Mouse (Mus musculus) left cerebral cortex, postnatal 10 days (tissue): ENCODE results near the gene Art3. TPM values are rescaled to one million over a fixed set of nuclear protein-coding genes. Genes with fewer than 3 reads are reported as not detected.

Experiments used
- DNase-seq, 2 experiments: peaks; one replicate each; pipeline ENCODE4 v3.0.0; 2021 to 2022; ENCODE audit warnings: low spot score in 2 of 2, mixed read lengths in 1 of 2; ENCODE audit errors: extremely low spot score in 1 of 2
- intact Hi-C: fragments of 180-260 bp; cut with DNase I; formaldehyde crosslinking; loops from one replicate; pipeline ENCODE4 v1.15.1; 2025
- total RNA-seq, 2 experiments: library from RNA; stranded (reverse); gene quantifications; 2 replicates each; pipeline ENCODE4 v1.2.3; 2021

Gene Art3
- 1 to 10 TPM; 7.6 to 9.5 TPM for total RNA-seq

GRCm38 (mm10) chr5:92331635-92332338 is at the start of gene Art3:
Gene Art3, plus strand, starts transcription at chr5:92331827.
- intact Hi-C loops, result no loop called here
- DNase-seq, result no peak

GRCm38 (mm10) chr5:92282571-92282970 is 49.1 kb upstream of the Art3 start:
- intact Hi-C loops, result no loop called here
- DNase-seq, result no peak

- DNase-seq, result no peak
- intact Hi-C loops, result no loop called here
These were observed 48.5 kb upstream of the Art3 start for GRCm38 (mm10) chr5:92283107-92283506.

- no peak for DNase-seq
- intact Hi-C loops, result no loop called here
These were observed 43.8 kb upstream of the Art3 start for GRCm38 (mm10) chr5:92287840-92288239.

GRCm38 (mm10) chr5:92291652-92292414 is 39.8 kb upstream of the Art3 start:
- intact Hi-C loops, result loop anchor here (5.0 kb wide), 1 partner anchor 90 kb away; no protein-coding TSS in a partner anchor
- DNase-seq, result no peak

- intact Hi-C loops, result loop anchor here (5.0 kb wide), 1 partner anchor 92 kb away; no protein-coding TSS in a partner anchor
- DNase-seq, result no peak
These were observed 37.1 kb upstream of the Art3 start for GRCm38 (mm10) chr5:92294525-92294924.

- DNase-seq, result no peak
- intact Hi-C loops, result loop anchor here (10.0 kb wide), 1 partner anchor 247 kb away; no protein-coding TSS in a partner anchor
These were observed 29.3 kb upstream of the Art3 start for GRCm38 (mm10) chr5:92302149-92302840.

- intact Hi-C loops, result loop anchor here (10.0 kb wide), 1 partner anchor 249 kb away; no protein-coding TSS in a partner anchor
- no peak for DNase-seq
These were observed 27.3 kb upstream of the Art3 start for GRCm38 (mm10) chr5:92304291-92304690.

GRCm38 (mm10) chr5:92309681-92310511 is 21.7 kb upstream of the Art3 start, which contains the start of gene Sdad1:
Gene Sdad1, minus strand, starts transcription at chr5:92310479.
- peak; percentile 96 for DNase-seq
- intact Hi-C loops, result loop anchor here (10.0 kb wide), 1 partner anchor 255 kb away; no protein-coding TSS in a partner anchor

- peak; percentile 89 for DNase-seq
- intact Hi-C loops, result loop anchor here (1.0 kb wide), 1 partner anchor 69 kb away; no protein-coding TSS in a partner anchor
These were observed 19.4 kb upstream of the Art3 start for GRCm38 (mm10) chr5:92312046-92312715.

GRCm38 (mm10) chr5:92313776-92314175 is 17.9 kb upstream of the Art3 start:
- intact Hi-C loops, result no loop called here
- no peak for DNase-seq

- DNase-seq, result no peak
- intact Hi-C loops, result no loop called here
These were observed 13.5 kb upstream of the Art3 start for GRCm38 (mm10) chr5:92318119-92318518.

- no peak for DNase-seq
- intact Hi-C loops, result no loop called here
These were observed 13.0 kb upstream of the Art3 start for GRCm38 (mm10) chr5:92318596-92318995.

GRCm38 (mm10) chr5:92321631-92322400 is 9.8 kb upstream of the Art3 start:
- DNase-seq, result no peak
- intact Hi-C loops, result no loop called here

- DNase-seq, result no peak
- intact Hi-C loops, result no loop called here
These were observed 9.0 kb upstream of the Art3 start for GRCm38 (mm10) chr5:92322612-92323011.

GRCm38 (mm10) chr5:92323264-92323663 is 8.4 kb upstream of the Art3 start:
- no peak for DNase-seq
- intact Hi-C loops, result no loop called here

GRCm38 (mm10) chr5:92327367-92327766 is 4.3 kb upstream of the Art3 start:
- DNase-seq, result no peak
- intact Hi-C loops, result no loop called here
